Mouse (Mus musculus) olfactory bulb, adult 2 months (tissue): Measurements from ENCODE around the gene Tom1l2.

Experiments
- CTCF ChIP-seq: fragments of 200-500 bp; IDR thresholded peaks from 2 replicates; pipeline ENCODE4 v1.5.1; 2012; ENCODE audit warnings: low read depth, mild to moderate bottlenecking, low read length, moderate library complexity; ENCODE audit not compliant: insufficient read depth
- POLR2A ChIP-seq: fragments of 200-500 bp; IDR thresholded peaks from 2 replicates; pipeline ENCODE4 v1.6.1; 2012; ENCODE audit warnings: mild to moderate bottlenecking, low read depth, low read length, moderate library complexity; ENCODE audit not compliant: insufficient read depth

DNA sequence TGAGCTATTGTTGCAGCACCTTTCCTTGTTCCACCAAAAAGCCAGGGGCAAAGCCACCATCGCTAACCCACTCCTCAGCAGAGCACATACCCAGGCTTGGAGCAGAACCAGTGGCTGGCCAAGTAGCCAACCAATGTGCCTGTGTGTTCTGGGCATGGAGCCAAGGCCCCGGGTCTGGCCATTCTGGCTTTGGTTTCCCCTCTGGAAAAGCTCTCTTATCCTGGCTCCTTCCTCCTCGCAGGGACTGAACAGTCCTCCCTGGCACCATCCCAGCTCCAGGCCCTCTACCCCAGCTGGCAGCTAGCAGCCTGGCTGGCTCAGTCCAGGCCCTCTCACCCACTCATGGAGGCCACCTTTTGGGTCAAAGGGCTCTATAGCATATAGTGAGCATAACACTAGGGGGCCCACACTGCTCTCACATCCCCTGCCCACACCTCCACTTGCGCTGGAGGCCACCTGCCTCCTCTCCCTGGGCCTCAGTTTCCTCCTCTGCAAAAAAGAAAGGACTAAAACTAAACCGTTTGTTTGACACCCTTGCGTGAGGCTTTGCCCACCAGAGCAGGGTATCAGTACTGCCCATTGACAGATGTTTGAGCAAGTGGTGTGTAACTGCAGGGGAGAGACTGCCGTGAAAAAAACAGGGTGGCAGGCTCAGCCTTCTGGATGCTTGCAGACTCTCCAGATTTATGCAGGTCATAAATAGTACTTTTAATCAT is 143.3 kb downstream of the Tom1l2 start:
- TF ChIP-seq POLR2A (no peak), CTCF (no peak)
